Mouse (Mus musculus) cerebellum, adult 2 months (tissue): Measurements from ENCODE around the gene Lemd1. TPM values are rescaled to one million over a fixed set of nuclear protein-coding genes. Genes with fewer than 3 reads are reported as not detected.

Experiments used
- DNase-seq, 2 experiments: peaks; one replicate each; pipeline ENCODE4 v3.0.0; 2021
- H3K27ac ChIP-seq: fragments of 200-500 bp; 2 replicates; pipeline ENCODE4 v1.5.1; 2012; ENCODE audit warnings: low read length, control low read depth, inconsistent platforms; ENCODE audit not compliant: insufficient read depth
- H3K27me3 ChIP-seq: fragments of 200-500 bp; 2 replicates; pipeline ENCODE4 v1.6.1; 2012; ENCODE audit warnings: inconsistent platforms, mild to moderate bottlenecking, low read length, moderate library complexity; ENCODE audit not compliant: control insufficient read depth, insufficient read depth
- H3K4me1 ChIP-seq: fragments of 200-500 bp; 2 replicates; pipeline ENCODE4 v1.6.1; 2011; ENCODE audit warnings: low read length; ENCODE audit not compliant: control insufficient read depth, insufficient read depth
- H3K4me3 ChIP-seq: fragments of 200-500 bp; replicated peaks from 2 replicates; pipeline ENCODE3; 2011; ENCODE audit warnings: mild to moderate bottlenecking, low read depth, low read length, control low read depth; ENCODE audit not compliant: insufficient read depth
- CTCF ChIP-seq: fragments of 200-500 bp; IDR thresholded peaks from 2 replicates; pipeline ENCODE4 v1.5.1; 2011; ENCODE audit warnings: low read depth, mild to moderate bottlenecking, control low read depth, low read length, moderate library complexity, borderline replicate concordance; ENCODE audit not compliant: insufficient read depth
- POLR2A ChIP-seq: fragments of 200-500 bp; IDR thresholded peaks from 2 replicates; pipeline ENCODE4 v1.6.1; 2011; ENCODE audit warnings: low read length, control low read depth, borderline replicate concordance; ENCODE audit not compliant: insufficient read depth
- WGBS: fragments of 180-500 bp; shearing (Covaris S2); methylation state at CpG from one replicate; pipeline ENCODE4 v1.1.7; 2018; 5-methylcytosine and 5-hydroxymethylcytosine counted together
- polyA plus RNA-seq: library from polyadenylated mRNA; depleted of rRNA; stranded (reverse); fragments of >200 nt; gene quantifications from 2 replicates; pipeline ENCODE4 v1.2.3, GENCODE M21; 2012

Gene Lemd1
- polyA plus RNA-seq, 1 experiment = 7.1 TPM

DNA sequence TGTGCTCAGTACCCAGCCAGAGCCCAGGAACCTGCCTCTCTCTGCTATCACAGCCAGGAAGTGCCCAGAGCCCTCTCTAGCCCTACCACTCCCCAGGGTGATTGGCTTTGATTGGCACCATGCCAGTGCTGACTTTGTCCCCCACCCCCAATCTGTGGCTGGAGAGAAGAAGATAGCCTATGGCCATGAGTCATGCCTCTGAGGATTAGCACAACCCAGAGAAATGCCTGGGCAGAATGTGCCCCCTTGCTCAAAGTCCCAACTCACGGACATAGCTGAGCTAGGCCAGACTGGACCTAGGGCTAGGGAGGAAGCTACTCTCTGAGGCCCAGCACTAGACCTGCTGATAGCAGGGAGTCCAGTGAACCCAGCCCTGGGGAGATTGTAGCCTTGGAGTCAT is 41.1 kb upstream of the Lemd1 start:
- DNase-seq = no peak
- TF ChIP-seq POLR2A (no peak), CTCF (no peak)

DNA sequence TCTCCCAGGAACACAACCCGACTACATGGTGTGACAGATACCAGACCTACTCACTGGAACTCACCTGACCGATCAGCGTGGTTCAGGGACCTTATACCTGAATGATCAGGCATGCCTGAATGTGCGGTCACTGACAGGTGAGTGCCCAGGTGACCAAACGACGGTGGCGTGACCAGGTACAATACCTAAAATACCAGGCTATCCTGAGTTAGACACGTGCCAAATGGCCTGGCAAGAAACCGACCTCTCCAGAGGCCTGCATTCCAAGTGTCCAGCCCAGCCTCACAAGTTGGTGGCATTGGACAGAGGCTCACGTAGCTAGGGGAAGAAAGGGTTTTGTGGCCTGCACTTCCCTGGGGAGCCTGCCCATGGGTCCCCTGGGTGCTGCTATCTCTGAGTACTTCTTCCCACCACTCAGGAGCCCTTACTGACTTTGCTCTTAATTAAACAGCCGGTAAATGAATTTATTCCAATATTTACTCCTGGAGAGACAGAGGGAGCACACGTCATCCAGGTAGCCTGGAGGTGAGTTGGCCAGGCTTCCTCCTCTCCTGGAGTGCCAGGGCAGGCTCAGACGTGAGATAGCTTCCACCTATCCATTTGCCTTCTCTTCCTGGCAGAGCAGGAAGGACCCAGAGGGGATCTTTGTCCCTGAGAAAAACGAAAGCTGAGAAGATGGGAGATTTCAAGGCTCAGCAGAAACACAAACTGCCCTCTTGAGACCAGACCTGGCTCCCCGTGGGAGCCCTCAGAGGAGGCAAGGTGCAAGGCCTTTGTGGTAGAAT is 40.2 kb upstream of the Lemd1 start:
- TF ChIP-seq CTCF = no peak
- TF ChIP-seq POLR2A = no peak
- WGBS = 70% methylated on average over 15 of the region's 15 CpGs
- Histone ChIP-seq H3K4me3 (no peak overlapping the region), H3K4me1 (no peaks in the 10 kb centered on the region), H3K27me3 (no peaks in the 10 kb centered on the region), H3K27ac (no peak overlapping the region)
- DNase-seq = no peak

More for the DNA sequence above, 41.1 kb upstream of the Lemd1 start:
- no peaks in the 10 kb centered on the region for H3K4me1 ChIP-seq
- H3K27ac ChIP-seq = no peak overlapping the region
- no peak overlapping the region for H3K4me3 ChIP-seq
- 89% methylated on average over 1 of the region's 1 CpGs for WGBS
- H3K27me3 ChIP-seq = no peaks in the 10 kb centered on the region

DNA sequence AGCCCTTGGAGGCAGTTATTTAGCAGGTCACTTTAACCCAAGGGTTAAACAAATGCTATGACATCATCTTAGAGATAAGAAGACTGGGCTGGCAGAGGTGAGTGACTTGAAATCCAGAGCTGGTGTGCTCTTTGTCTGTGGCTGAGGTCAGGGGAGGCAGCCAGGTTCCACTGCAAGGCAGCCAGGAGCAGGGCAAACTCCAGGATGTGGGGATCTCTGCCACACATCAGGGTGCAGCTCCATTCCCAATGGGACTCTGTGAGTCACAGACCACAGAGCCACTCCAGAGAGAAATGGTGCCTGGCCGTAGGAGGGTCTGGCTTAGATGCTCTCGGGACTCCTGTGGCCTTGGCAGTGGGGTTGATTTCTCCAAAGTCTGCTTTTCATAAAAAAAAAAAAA is 39.3 kb upstream of the Lemd1 start:
- Histone ChIP-seq H3K4me1 (no peaks in the 10 kb centered on the region), H3K27ac (no peak overlapping the region), H3K4me3 (no peak overlapping the region), H3K27me3 (no peaks in the 10 kb centered on the region)
- DNase-seq = no peak
- WGBS = 74% methylated on average over 2 of the region's 2 CpGs
- no peak for TF ChIP-seq POLR2A
- TF ChIP-seq CTCF = no peak

DNA sequence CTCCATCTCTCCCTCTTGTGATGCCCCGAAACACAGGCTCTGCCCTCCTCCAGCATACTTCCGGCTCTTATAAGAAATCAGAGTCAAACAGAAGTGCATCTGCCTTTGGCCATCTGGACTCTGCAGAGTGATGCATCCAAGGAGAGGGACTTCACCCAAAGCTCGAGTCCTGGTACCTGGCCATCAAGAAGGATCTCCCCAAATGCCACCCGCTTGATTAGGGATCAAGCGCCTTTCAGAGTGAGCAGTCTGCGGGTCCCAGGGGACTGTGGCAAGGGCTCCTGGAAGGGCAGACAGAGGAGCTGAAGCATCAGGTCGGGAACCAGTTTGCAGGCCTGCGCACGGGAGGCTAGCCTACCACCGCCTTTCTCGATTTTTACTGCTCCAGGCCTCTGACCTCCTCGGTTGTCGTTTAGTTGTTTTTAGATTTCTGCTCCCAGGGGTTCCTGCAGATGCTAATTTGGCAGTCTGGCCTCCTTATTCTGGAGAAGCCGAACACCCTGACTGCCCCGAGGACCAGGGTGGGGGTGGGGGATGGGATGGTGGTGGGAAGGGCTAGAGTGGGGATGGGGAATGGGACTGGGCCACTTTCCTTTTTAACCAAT is 38.0 kb upstream of the Lemd1 start:
- Histone ChIP-seq H3K27me3 (no peaks in the 10 kb centered on the region), H3K27ac (no peak overlapping the region), H3K4me1 (peaks cover 8% of the 10 kb centered on the region), H3K4me3 (no peak overlapping the region)
- TF ChIP-seq POLR2A (no peak), CTCF (no peak)
- WGBS = 63% methylated on average over 15 of the region's 15 CpGs
- no peak for DNase-seq

DNA sequence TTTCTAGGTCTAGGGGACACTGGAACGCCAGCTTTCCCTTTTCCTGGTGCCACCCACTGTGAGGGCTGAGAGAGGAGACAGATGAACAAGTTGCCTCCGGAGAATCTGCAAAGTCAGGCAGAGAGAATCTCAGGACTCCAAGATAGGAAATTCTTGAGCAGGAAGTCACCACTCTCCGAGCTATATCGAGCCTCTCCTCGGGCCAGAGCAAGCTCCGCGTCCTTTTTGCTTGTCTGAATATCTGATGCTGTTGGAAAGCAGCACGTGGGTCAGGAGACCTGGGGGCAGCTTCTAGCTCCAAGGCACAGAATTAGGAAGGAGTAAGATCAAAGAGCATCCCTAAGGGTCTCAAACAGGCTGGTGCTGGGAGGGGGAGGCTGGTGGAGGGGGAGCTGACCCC is 37.5 kb upstream of the Lemd1 start:
- no peak for DNase-seq
- no peaks in the 10 kb centered on the region for H3K27me3 ChIP-seq
- H3K27ac ChIP-seq = no peak overlapping the region
- WGBS = 54% methylated on average over 8 of the region's 8 CpGs
- TF ChIP-seq POLR2A = no peak
- TF ChIP-seq CTCF = no peak
- peaks cover 13% of the 10 kb centered on the region for H3K4me1 ChIP-seq
- H3K4me3 ChIP-seq = no peak overlapping the region

DNA sequence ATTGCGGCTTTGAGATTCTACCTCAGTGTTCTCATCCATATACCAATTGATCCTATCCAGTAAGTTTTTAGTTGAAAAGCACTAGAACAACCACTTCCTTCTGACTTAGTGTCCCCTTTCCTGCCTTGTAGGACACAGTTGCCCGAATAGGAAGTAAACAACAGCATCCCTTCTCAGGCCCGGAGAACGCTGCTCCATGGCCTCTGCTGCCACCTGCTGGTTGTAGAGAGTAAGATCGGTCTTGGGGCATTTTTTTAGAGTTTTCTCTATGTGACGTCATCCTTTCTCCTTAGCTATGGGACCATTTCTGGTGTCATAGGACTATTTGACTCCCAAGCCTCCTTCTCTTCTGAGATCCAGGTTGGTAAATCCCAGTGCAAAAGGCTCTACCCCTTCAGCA is 35.5 kb upstream of the Lemd1 start:
- 15% methylated on average over 6 of the region's 6 CpGs for WGBS
- peaks cover 30% of the 10 kb centered on the region for H3K4me1 ChIP-seq
- H3K27ac ChIP-seq = no peak overlapping the region
- TF ChIP-seq POLR2A = no peak
- peak; percentile 94 for TF ChIP-seq CTCF
- no peak overlapping the region for H3K4me3 ChIP-seq
- DNase-seq = peak; percentile 76 to 80
- H3K27me3 ChIP-seq = no peaks in the 10 kb centered on the region

DNA sequence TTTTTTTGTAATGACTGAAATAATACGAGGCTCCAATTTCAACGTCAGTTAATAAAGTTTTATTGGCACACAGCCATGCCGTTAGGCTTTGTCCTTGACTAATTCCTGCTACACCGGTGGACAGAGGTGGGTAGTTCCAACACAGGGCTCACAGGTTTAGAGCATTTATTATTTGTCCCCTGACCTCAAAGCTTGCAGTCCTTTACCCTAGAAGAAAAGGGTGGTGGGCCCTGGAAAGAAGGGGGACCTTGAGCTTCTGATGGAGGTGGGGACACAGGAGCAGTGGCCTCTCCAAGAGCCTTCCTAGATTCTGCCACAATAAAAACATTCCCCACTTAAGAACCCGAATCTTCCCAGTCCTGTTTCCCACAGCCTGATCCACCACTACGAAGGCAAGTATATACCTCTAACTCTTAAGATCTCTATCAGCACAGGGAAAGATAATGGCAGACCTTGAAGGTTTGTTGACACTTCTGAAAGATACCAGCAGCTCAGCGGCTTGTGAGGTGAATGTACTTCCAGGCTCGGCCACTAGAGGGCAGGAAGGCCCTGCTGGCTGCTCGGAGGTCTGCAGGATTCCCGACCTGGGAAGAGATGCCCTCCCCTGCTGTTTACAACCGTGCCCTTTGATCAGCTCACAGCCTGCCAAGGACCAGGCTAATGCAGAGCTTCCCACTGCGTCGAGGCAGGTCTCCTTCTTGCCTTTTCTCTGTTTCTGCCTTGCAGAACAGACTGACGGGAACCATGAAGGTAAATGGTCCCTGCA is 34.0 kb upstream of the Lemd1 start:
- Histone ChIP-seq H3K4me3 (peak overlapping the region; percentile 27), H3K4me1 (peaks cover 43% of the 10 kb centered on the region), H3K27me3 (no peaks in the 10 kb centered on the region), H3K27ac (no peak overlapping the region)
- WGBS = 17% methylated on average over 14 of the region's 14 CpGs
- peak; percentile 98 for TF ChIP-seq CTCF
- TF ChIP-seq POLR2A = no peak; the same call in 1 of the 2 replicates
- DNase-seq = peak; percentile 92 to 96
